Mouse (Mus musculus) ES-E14 (cell line): ENCODE data around the gene BC035044.

Experiments
- MAFK ChIP-seq: IDR thresholded peaks from 2 replicates; pipeline ENCODE4 v1.6.1; 2014; ENCODE audit warnings: mild to moderate bottlenecking, low read depth, low read length, inconsistent platforms; ENCODE audit not compliant: insufficient read depth
- ZC3H11A ChIP-seq: IDR thresholded peaks from 2 replicates; pipeline ENCODE4 v1.6.1; 2012; ENCODE audit warnings: low read depth, mild to moderate bottlenecking, inconsistent platforms, low read length, borderline replicate concordance

- TF ChIP-seq ZC3H11A (no peak), MAFK (no peak)
Observed at GRCm38 (mm10) chr6:128851151-128851550, 39.8 kb downstream of the BC035044 start.
